Mouse (Mus musculus): Measurements from ENCODE around the gene Pcdh17. TPM values are rescaled to one million over a fixed set of nuclear protein-coding genes. Genes with fewer than 3 reads are reported as not detected.

The Pcdh17 gene
- 0.15 TPM in 2 replicates for total RNA-seq (2014; fragmentation: Nextera tagmentation)
- total RNA-seq (2017), result 0.08 TPM in 1 of 2 replicates, not detected in the other

DNA sequence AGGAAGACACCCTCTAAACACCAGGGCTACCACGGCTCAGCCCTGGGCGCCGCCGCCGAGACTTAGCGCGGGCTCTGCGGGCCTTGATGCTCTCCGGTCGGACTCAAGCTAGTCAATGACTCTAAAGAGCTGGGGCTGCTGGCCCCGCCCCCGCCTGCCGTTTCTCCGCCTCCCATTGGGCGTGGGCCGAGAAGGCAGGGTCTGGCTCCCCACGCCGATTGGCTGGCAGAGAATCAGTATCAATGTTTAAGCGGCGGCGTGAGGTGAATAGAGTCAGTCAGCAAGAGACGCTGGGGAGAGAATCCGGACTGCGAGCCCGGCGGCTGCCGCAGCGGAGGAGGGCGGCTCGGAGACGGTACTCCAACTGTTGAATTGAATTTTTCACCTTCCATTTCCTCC, at the start of gene Pcdh17:
TSS of gene Pcdh17 (plus strand) at position 276 of the 399 bp plus-strand sequence.
- ATAC-seq (replicated peaks; ENCODE audit: low FRiP score, low TSS enrichment, poor library complexity, severe bottlenecking), result peak; percentile 95

DNA sequence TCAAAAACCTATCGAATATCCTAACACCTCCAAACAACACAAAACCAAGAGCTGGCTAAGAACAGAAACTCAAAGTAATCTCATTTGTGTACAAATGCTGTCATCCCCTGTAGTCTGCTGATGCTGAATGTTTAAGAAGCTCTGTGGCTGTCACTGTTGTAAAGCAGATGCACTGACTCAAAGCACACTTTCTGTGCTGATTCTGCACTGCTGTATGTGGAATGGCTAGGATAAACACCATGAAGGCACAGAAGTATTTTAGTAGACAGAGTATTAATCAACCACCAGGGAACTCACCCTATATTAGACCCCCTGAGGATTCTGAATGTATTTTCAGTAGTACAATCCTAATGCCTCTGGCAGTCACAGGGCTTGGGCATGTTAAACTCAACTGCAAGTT, 46.2 kb upstream of the Pcdh17 start:
- ATAC-seq (replicated peaks; ENCODE audit: low FRiP score, low TSS enrichment, poor library complexity, severe bottlenecking), result no peak

DNA sequence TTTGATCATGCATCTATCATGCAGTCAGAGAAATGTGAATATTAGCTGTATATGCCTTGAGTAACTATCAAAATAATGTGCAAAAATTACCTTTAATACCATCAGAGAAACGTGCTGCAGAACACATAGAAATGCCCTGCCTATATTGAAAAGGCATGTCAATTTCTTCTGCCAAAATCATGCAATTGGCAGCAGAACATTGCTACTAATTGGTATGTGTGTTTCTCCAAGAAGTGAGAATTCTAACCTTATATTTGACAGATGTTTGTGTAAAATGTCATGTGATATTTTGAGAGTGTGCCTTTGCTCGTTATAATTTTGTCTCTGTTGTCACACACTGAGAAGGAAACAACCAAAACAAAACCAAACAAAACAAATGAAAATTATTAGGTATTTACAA, 18.6 kb upstream of the Pcdh17 start:
- ATAC-seq (replicated peaks; ENCODE audit: low FRiP score, low TSS enrichment, poor library complexity, severe bottlenecking), result no peak

DNA sequence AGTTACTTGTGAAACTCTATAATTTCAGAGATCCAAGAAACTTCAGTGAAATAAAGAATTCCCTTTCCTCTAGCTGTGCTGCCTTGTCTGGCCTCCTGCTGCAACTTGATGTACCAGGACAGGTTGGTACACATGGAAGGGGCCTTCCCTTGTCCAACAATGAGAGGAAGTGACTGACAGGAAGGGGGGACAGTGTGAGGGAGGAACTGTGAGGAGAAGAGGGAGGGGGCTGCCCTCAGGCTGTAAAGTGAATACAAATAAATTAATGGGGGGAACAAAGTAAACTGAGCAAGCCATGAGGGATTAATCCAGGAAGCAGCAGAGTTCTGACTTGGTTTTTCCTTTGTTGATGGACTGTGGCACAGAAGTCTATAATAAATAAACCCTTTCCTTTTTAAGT, 16.7 kb upstream of the Pcdh17 start:
- ATAC-seq (replicated peaks; ENCODE audit: low FRiP score, low TSS enrichment, poor library complexity, severe bottlenecking), result no peak

DNA sequence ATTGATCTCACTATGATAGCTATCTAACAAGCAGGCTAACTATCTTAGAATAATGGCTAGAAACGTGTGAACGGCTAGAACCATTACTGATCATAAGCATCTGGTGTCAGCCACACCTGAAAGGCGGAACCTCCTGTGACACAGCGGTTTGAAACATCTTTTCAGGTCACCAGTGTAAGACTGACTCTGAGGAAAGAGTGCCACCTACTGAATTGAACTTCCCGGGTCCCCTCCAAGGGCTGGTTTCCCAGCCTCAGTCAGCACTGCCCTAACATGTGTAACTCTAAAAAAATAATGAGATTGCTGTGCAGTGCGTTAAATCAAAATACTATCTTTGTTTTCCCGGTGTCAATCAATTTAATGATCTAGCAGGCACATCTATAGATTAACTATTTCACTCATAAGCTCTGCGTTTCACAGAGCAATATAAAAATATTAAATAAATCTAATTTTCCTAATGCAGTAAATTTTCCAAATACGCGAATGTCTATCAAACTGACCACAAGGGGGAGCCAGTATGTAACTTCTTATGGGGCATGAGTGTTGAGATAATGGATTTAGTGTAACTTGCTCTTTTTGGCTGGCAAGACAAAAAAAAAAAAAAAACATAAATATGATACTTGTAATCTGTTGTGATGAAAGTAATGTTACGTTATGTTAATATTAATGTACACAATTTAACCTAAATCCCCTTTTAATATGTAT, 5.1 kb upstream of the Pcdh17 start:
- ATAC-seq (replicated peaks; ENCODE audit: low FRiP score, low TSS enrichment, poor library complexity, severe bottlenecking), result no peak

DNA sequence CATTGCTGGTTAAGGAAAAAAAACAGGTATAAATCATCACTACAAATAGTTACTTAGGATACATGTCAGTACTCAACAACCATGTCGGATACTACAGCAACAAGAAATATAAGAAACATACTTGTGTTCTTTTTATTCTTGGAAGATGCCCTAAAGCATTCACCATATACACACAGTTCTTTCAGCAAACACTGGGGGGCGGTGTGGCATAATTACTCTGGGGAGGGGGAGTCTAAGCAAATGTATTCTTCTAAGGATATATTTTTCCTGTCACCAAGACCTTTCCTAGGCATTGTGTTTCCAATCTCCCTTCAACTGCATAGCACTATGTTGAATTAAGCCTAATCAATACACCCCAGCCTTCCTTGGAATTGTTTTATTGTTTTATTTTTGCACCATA, 2.5 kb upstream of the Pcdh17 start:
- ATAC-seq (replicated peaks; ENCODE audit: low FRiP score, low TSS enrichment, poor library complexity, severe bottlenecking), result no peak

DNA sequence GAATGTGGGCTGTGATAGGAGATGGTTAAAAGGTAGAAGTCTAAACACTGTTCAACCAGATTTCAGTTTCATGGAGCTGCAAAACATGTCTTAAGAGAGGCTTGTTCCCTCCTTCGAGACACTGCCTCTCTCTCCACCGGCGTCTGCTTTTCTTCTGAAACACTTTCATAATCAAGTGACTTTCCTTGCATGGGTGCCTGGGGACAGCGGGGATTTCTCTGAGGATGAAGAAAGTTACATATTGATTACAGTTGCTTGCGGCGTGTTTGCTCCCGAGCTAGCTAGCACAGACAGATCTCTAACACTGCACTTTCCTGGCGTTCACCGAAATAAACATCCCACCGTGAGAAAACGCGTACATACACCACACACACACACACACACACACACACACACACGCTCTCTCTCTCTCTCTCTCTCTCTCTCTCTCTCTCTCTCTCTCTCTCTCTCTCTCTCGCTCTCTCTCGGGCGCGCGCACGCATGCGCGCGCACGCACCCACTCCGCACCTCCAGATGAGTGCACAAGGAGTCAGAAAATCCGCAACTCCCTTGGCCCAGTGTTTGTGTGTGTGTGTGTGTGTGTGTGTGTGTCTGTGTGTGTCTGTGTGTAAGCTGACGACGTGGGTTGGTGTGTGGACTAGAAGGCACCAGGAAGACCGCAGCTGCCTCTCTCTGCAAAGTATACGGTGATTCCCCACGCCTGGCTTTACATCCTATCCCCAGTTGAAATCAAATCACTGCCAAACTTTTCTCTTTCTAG, 655 bp upstream of the Pcdh17 start:
- ATAC-seq (replicated peaks; ENCODE audit: low FRiP score, low TSS enrichment, poor library complexity, severe bottlenecking), result no peak; the same call in 1 of the 2 replicates

DNA sequence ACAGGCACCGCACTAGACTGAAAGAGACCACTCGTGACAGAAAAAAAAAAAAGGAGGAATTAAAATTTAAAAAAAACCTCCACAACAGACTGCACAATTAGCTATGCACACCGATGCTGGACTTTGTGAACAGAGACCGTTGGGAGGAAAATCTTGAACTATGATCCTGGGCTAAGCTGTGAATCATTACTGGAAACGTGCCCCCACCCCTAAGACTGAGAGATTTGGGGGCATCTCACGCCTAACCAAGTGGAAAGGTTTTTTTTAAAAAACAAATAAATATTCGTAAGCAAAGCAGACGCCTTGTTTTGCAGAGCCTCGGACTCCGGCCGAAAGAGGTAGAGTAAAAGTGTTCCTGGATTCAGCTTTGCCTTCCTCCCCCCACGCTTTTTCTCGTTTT, 398 bp downstream of the Pcdh17 start:
- no peak for ATAC-seq (replicated peaks; ENCODE audit: low FRiP score, low TSS enrichment, poor library complexity, severe bottlenecking)

DNA sequence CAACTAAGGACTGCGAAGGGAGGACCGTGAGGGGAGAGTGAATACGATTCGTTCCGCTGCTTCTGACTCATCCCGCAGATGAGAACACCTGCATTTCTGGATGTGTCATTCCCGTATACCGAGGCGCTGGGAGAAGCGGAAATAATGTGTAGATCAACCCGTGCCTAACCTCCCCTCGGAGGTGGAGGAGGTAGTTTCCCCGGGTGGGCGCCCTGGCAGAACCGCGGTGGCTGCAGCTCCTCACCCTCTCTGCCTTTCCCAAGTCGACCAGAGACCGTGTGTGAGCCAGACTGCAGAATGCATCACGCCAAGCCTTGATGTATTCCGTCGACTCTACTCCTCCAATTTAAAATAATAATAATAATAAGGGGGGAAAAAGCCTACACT, 906 bp downstream of the Pcdh17 start:
- ATAC-seq (replicated peaks; ENCODE audit: low FRiP score, low TSS enrichment, poor library complexity, severe bottlenecking), result no peak

DNA sequence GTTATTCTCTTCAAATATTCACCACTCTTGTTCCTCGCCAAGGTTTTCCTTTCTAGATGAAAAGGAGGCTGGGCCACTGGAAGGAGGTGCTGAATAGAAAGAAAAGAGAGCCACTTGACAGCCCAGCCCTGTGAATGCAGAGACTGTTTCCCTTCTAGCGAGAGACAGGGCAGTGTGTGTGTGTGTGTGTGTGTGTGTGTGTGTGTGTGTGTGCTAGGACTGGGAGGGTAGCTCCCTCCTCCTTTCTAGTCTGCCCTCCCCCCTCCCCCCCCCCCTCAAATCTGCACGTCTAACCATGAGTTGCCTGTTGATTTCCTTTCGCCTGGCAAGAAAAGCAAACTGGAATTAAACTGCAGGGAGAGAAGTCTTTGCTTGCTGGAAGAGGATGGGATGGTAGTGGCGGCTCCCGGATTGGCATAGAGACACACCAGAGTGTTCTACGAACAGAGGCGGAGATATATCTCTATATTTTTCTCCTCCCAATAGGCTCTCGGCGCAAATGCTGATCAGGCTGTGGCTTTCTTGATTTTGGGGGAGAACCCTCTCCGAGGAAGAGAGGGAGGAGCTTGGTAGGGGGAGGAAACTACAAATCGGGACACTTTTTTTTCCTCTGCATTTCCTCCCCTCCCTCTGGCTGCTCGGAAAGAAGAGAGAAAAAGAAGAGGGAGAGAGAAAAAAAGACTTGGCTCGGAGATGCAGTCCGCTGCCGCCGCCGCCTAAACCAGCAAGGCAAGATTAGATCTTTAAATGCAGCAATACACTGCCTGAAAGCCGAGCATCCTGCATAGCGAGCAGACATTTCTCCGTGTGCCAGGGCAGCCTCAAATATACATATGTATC, 1.5 kb downstream of the Pcdh17 start:
- no peak for ATAC-seq (replicated peaks; ENCODE audit: low FRiP score, low TSS enrichment, poor library complexity, severe bottlenecking)

DNA sequence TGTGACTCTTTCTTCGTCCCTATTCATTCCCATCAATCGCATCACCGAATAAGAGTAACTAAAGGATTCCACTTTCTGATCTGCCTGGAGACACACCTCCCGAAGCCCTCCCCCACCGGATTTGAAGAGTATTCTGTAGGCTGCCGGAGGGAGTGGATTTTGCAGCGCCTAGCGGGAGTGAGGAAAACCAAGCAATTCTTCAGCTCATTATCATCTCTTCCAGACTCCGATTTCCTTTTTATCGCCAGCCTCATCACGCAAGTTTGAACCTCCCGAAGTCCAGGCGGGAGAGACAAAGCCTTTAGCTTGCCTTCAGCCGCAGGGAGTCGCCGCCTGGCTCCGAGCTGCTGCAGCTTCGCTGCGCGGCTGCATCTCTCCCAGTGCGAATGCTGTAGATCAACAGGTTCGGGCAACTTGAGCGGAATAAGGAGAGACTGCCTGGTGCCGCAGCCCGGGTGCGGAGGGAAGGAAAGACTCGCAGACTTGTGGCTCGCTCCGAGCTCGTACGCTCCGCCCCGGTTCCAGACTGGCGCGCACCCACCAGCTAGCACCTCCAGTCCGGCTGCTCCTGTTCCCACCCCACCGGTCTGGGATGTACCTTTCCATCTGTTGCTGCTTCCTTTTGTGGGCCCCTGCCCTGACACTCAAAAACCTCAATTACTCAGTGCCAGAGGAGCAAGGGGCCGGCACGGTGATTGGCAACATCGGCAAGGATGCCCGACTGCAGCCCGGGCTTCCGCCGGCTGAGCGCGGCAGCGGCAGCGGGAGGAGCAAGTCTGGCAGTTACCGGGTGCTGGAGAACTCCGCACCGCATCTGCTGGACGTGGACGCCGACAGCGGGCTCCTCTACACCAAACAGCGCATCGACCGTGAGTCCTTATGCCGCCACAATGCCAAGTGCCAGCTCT, 2.4 kb downstream of the Pcdh17 start:
- ATAC-seq (replicated peaks; ENCODE audit: low FRiP score, low TSS enrichment, poor library complexity, severe bottlenecking), result no peak

DNA sequence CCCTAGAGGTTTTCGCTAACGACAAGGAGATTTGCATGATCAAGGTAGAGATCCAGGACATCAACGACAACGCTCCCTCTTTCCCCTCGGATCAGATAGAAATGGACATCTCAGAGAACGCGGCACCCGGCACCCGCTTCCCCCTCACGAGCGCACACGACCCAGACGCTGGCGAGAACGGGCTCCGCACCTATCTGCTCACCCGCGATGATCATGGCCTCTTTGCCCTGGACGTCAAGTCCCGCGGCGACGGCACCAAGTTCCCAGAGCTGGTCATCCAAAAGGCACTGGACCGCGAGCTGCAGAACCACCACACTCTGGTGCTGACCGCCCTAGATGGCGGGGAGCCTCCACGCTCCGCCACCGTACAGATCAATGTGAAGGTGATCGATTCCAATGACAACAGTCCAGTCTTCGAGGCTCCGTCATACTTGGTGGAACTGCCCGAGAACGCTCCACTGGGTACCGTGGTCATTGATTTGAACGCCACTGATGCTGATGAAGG, 3.1 kb downstream of the Pcdh17 start:
- ATAC-seq (replicated peaks; ENCODE audit: low FRiP score, low TSS enrichment, poor library complexity, severe bottlenecking), result no peak

DNA sequence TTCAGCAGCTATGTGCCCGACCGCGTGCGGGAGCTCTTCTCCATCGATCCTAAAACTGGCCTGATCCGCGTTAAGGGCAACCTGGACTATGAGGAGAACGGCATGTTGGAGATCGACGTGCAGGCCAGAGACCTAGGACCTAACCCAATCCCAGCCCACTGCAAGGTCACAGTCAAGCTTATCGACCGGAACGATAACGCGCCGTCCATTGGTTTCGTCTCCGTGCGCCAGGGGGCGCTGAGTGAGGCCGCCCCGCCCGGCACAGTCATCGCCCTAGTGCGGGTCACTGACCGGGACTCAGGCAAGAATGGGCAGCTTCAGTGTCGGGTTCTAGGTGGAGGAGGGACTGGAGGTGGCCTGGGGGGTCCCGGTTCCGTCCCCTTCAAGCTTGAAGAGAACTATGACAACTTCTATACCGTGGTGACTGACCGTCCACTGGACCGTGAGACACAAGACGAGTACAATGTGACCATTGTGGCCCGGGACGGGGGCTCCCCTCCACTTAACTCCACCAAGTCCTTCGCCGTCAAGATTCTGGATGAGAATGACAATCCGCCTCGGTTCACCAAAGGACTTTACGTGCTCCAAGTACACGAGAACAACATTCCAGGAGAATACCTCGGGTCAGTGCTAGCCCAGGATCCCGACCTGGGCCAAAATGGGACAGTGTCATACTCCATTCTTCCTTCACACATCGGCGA, 3.7 kb downstream of the Pcdh17 start:
- ATAC-seq (replicated peaks; ENCODE audit: low FRiP score, low TSS enrichment, poor library complexity, severe bottlenecking), result 0 out of 2 replicates have a peak, but pooled peaks have one; percentile 25

DNA sequence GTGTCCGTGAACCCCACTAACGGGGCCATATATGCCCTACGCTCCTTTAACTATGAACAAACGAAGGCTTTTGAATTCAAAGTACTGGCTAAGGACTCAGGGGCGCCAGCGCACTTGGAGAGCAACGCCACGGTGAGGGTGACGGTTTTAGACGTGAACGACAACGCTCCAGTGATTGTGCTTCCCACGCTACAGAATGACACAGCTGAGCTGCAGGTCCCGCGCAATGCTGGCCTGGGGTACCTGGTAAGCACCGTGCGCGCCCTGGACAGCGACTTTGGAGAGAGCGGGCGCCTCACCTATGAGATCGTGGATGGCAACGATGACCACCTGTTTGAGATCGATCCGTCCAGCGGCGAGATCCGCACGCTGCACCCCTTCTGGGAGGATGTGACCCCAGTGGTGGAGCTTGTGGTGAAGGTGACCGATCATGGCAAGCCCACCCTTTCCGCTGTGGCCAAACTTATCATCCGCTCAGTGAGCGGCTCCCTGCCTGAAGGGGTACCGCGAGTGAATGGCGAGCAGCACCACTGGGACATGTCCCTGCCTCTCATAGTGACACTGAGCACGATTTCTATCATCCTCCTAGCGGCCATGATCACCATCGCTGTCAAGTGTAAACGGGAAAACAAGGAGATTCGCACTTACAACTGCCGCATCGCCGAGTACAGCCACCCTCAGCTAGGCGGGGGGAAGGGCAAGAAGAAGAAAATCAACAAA, 4.5 kb downstream of the Pcdh17 start:
- no peak for ATAC-seq (replicated peaks; ENCODE audit: low FRiP score, low TSS enrichment, poor library complexity, severe bottlenecking)

DNA sequence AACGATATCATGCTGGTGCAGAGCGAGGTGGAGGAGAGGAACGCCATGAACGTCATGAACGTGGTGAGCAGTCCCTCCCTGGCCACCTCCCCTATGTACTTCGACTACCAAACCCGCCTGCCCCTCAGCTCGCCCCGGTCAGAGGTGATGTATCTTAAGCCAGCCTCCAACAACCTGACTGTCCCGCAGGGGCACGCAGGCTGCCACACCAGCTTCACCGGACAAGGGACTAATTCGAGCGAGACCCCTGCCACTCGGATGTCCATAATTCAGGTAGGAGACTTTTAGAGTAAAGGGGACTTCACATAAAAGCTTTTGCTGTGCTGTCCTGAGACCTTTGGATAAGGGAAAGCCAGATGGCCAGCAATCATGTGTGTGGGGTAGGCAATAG, 5.0 kb downstream of the Pcdh17 start:
- ATAC-seq (replicated peaks; ENCODE audit: low FRiP score, low TSS enrichment, poor library complexity, severe bottlenecking), result no peak

DNA sequence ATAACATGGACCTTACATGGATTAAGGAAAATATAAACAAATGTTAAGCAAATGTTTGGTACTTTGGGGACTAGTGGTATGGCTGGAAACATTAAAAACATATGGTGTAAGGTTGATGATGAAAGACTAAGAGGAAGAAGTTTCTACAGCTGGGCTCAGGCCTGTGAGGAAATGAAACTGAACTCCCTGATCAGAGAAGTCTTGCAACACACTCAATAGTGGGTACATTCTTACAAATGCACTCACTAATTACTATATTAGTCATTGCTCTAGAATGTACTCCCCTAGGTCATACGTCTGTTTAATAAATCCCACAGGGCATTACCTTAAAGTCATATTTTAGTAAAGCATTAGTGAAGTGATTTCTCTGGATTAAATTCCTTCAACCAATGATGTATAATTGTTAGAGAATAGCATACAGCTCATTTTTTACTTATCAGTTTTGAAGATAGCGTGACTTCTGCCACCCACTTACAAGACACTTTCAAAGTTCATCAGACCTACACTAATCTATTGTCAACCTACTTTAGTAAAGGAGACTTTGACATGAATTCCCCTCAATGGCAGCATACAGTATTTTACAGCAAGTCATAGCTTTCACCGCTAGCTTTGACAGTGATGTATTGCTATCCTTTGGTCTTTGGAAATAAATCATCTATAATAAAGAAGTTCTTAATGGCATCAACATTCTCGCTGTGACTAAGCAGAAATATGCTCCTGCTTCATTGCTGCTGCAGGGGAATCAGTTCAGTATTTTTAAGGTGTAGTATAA, 10.9 kb downstream of the Pcdh17 start:
- no peak for ATAC-seq (replicated peaks; ENCODE audit: low FRiP score, low TSS enrichment, poor library complexity, severe bottlenecking)

DNA sequence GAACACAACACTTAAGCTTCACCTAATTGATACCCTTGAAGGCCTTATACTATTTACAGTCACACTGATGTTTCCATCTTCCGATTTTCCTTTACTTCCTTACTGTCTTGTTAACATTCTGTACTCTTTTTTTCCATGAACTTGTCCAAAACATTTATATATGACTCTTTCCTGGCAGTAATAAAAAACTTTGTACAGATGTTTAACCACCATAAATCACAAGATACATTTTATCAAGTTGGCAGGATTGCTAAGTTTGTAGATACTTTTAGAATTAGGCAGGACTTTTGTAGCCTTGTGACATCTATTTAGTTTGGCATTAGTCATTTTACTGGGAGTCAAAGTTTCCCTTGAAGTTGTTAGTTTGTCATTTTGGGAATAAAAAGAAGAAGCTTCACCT, 32.1 kb downstream of the Pcdh17 start:
- no peak for ATAC-seq (replicated peaks; ENCODE audit: low FRiP score, low TSS enrichment, poor library complexity, severe bottlenecking)

All from megakaryocyte-erythroid progenitor cell, adult 5-6 weeks (primary cell).